Mouse (Mus musculus): Measurements from ENCODE around the gene Gm49380. TPM values are rescaled to one million over a fixed set of nuclear protein-coding genes. Genes with fewer than 3 reads are reported as not detected.

Gene Gm49380
- polyA plus RNA-seq, 1 experiment from 2014 or later, result 0.35 TPM

DNA sequence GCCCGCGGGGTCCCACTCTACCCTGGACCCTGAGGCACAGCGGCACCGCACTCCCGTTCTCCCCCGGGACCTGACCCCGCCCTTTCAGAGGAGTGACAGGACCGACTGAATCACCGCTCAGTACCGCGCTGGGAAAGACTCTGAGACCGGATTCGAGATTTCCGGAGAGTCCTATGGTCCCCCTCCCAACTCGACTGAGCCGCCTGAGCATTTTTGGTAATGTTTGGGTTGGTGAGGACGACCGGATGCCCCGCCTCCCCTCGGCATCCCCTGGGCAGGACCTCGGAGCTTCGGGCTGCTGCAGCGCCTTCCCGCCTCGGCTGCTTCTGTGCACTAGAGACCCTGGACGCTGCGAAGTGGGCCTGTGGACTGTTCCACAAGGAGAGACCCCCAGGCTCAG is 16.7 kb upstream of the Gm49380 start:
- peaks cover 31% of the 10 kb centered on the region; the same call in 1 of the 2 replicates for H3K4me1 ChIP-seq (ENCODE audit: control insufficient read depth, insufficient read depth, low read length)
- ATAC-seq (ENCODE audit: low read depth), result peak; percentile 42

DNA sequence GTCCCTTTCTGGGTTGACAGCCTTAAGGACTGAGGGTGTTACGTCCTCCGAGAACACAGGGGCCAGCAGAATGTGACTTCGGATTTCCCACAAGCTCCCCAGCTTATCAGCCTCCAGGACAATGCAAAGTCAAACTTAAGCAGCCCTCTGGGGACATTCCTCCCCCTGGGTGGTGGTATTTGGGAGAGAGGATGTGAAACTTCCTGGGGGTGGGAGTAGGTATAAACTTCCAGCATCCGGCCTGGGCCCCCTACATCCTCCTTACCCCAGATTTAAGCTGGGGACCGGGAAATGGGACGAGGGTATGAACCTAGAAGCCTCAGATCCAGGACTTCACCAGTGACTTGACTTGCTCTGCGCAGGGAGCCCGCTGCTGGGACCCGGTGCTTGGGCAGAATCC is 16.3 kb upstream of the Gm49380 start:
- WGBS, result 7% methylated on average over 6 of the region's 9 CpGs
- DNase-seq (ENCODE audit: low spot score), result no peak
- Histone ChIP-seq H3K4me1 (ENCODE audit: control insufficient read depth, insufficient read depth, low read length) (peaks cover 31% of the 10 kb centered on the region; the same call in 1 of the 2 replicates), H3K4me2 (ENCODE audit: low read depth, low read length) (peak overlapping the region; percentile 71), H3K27ac (replicated peaks; ENCODE audit: low read depth, low read length) (peak overlapping the region; percentile 66), H3K4me3 (ENCODE audit: low read depth, low read length) (peak overlapping the region; percentile 36), H3K36me3 (ENCODE audit: control insufficient read depth, insufficient read depth, low read length) (no peaks in the 10 kb centered on the region), H3K9me3 (ENCODE audit: control insufficient read depth, low read length) (no peaks in the 10 kb centered on the region), H3K9ac (ENCODE audit: low read depth, low read length) (peak overlapping the region; percentile 63), H3K27me3 (replicated peaks; ENCODE audit: control insufficient read depth, insufficient read depth, low read length) (peaks cover 8% of the 10 kb centered on the region; the same call in 1 of the 2 replicates)
- no peak for ATAC-seq (ENCODE audit: low read depth)

More for the DNA sequence above, 16.7 kb upstream of the Gm49380 start:
- Histone ChIP-seq H3K27me3 (replicated peaks; ENCODE audit: control insufficient read depth, insufficient read depth, low read length) (peaks cover 8% of the 10 kb centered on the region; the same call in 1 of the 2 replicates), H3K9me3 (ENCODE audit: control insufficient read depth, low read length) (no peaks in the 10 kb centered on the region), H3K4me2 (ENCODE audit: low read depth, low read length) (peak overlapping the region; percentile 71), H3K4me3 (ENCODE audit: low read depth, low read length) (peak overlapping the region; percentile 36), H3K36me3 (ENCODE audit: control insufficient read depth, insufficient read depth, low read length) (no peaks in the 10 kb centered on the region), H3K9ac (ENCODE audit: low read depth, low read length) (peak overlapping the region; percentile 63), H3K27ac (replicated peaks; ENCODE audit: low read depth, low read length) (peak overlapping the region; percentile 66)
- peak; percentile 86 for DNase-seq (ENCODE audit: low spot score)
- under 1% methylated on average over 26 of the region's 27 CpGs for WGBS

DNA sequence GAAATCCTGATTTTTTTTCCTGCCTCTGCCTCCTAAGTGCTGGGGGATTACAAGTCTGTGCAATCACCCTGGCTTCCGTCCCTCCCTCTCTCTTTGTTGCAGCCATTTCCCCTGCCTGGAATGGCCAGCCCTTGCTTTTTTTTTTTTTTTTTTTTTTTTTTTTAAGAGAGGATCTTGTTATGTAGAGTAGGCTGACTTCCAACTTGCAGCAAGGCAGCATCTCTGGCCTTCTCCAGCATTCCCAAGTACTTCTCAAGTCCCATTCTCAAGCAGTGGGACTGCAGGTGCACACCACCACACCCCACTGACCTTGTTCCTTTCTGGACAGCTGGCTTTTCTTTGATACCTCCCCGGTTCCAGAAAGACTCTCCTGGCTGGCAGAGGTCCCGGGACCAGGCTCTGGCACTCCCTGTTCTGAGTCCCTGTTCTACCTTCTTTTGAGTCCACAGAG is 14.1 kb upstream of the Gm49380 start:
- ATAC-seq (ENCODE audit: low read depth), result no peak
- Histone ChIP-seq H3K9me3 (ENCODE audit: control insufficient read depth, low read length) (no peaks in the 10 kb centered on the region), H3K27me3 (replicated peaks; ENCODE audit: control insufficient read depth, insufficient read depth, low read length) (no peaks in the 10 kb centered on the region; the same call in 1 of the 2 replicates), H3K36me3 (ENCODE audit: control insufficient read depth, insufficient read depth, low read length) (no peaks in the 10 kb centered on the region), H3K4me2 (ENCODE audit: low read depth, low read length) (no peak overlapping the region), H3K4me1 (ENCODE audit: control insufficient read depth, insufficient read depth, low read length) (peaks cover 19% of the 10 kb centered on the region; the same call in 1 of the 2 replicates), H3K9ac (ENCODE audit: low read depth, low read length) (no peak overlapping the region), H3K27ac (replicated peaks; ENCODE audit: low read depth, low read length) (no peak overlapping the region), H3K4me3 (ENCODE audit: low read depth, low read length) (no peak overlapping the region)
- 60% methylated on average over 3 of the region's 3 CpGs for WGBS
- DNase-seq (ENCODE audit: low spot score), result no peak

DNA sequence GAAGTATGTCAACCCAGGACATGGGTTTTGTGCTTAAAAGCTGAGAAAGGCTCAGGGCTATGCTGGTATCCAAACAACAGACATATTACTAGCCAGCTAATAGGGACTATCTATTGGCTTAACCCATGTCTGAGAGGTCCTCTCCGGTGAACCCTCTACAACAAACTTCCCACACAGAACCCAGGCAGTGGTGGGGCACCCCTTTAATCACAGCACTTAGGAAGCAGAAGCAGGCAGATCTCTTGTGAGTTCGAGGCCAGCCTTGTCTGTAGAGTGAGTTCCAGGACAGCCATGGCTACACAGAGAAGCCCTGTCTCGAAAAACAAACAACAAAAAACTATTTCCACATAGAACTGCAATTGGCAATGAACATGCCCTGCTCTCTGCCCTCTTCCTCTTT is 13.4 kb upstream of the Gm49380 start:
- ATAC-seq (ENCODE audit: low read depth) (no peak), DNase-seq (ENCODE audit: low spot score) (no peak)
- Histone ChIP-seq H3K27ac (replicated peaks; ENCODE audit: low read depth, low read length) (no peak overlapping the region), H3K9me3 (ENCODE audit: control insufficient read depth, low read length) (no peaks in the 10 kb centered on the region), H3K9ac (ENCODE audit: low read depth, low read length) (no peak overlapping the region), H3K4me1 (ENCODE audit: control insufficient read depth, insufficient read depth, low read length) (peaks cover 19% of the 10 kb centered on the region; the same call in 1 of the 2 replicates), H3K4me2 (ENCODE audit: low read depth, low read length) (no peak overlapping the region), H3K27me3 (replicated peaks; ENCODE audit: control insufficient read depth, insufficient read depth, low read length) (no peaks in the 10 kb centered on the region), H3K4me3 (ENCODE audit: low read depth, low read length) (no peak overlapping the region), H3K36me3 (ENCODE audit: control insufficient read depth, insufficient read depth, low read length) (no peaks in the 10 kb centered on the region)
- WGBS, result 86% methylated on average over 3 of the region's 3 CpGs

DNA sequence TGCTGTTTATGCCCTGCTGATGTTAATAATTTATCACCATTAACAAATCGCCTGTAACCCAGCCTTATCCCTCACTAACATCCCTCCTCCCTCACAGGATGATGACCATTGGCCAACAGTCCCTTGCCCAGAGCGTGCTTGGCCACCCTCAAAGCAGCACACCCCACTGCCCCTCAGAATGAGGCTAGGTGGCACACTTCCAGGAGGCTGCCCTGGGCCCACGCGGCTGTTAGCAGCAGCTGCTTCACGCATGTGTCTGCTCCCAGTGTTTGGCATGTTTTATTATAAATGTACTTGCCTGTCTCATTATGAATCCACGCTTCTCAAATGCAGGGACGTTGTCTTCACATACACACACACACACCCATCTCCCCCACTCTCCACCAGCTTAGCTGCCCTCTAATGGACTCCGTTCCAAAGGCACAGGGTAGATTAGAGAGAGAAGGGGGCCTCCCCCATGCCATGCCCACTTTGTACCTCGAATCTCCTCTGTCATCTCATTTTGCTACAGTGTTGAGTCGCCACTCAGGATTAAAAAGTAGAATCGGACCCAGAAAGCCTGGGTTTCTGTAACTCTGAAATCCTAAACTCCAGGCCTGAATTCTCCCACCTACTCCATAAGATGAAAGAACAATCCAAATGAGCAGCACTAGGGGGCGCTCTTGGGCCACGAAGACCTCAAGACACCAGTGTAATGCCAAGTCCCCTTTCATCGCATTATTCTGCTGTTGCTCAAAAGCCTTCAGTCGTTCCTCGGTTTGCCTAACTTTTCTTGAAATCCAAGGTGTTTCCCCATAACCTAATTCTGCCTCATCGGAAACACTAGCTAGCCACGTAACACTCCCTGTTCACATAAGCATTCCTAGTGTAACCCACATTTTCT is 12.5 kb upstream of the Gm49380 start:
- H3K27ac ChIP-seq (replicated peaks; ENCODE audit: low read depth, low read length), result peak overlapping the region; percentile 50
- DNase-seq (ENCODE audit: low spot score), result peak; percentile 94
- peak overlapping the region; percentile 47 for H3K4me2 ChIP-seq (ENCODE audit: low read depth, low read length)
- no peak overlapping the region for H3K4me3 ChIP-seq (ENCODE audit: low read depth, low read length)
- WGBS, result 30% methylated on average over 18 of the region's 18 CpGs
- H3K27me3 ChIP-seq (replicated peaks; ENCODE audit: control insufficient read depth, insufficient read depth, low read length), result no peaks in the 10 kb centered on the region
- H3K36me3 ChIP-seq (ENCODE audit: control insufficient read depth, insufficient read depth, low read length), result no peaks in the 10 kb centered on the region
- H3K4me1 ChIP-seq (ENCODE audit: control insufficient read depth, insufficient read depth, low read length), result peaks cover 17% of the 10 kb centered on the region; the same call in 1 of the 2 replicates
- H3K9me3 ChIP-seq (ENCODE audit: control insufficient read depth, low read length), result no peaks in the 10 kb centered on the region
- ATAC-seq (ENCODE audit: low read depth), result 0 out of 2 replicates have a peak, but pooled peaks have one; percentile 56
- 0 out of 2 replicates have a peak overlapping the region, but pooled peaks have one; percentile 21 for H3K9ac ChIP-seq (ENCODE audit: low read depth, low read length)

DNA sequence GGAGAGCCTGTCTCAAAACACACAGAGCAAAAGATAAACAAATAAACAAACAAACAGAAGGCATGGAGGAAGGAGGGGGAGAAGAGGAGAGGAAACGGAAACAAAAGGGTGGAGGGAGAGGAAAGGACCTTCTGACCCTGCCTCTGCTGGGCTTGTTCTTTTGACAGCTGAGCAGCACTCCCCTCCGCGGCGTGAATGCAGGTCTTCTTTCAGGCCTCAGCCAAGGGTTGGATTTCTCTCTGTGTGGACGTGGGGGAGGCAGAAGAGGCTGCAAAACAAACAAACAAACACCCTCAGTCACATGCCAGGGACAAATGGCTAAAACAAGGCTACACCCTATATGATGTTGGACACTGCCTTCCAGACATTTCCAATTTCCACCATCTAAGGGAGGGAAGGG is 11.7 kb upstream of the Gm49380 start:
- WGBS, result 37% methylated on average over 5 of the region's 5 CpGs
- no peaks in the 10 kb centered on the region for H3K36me3 ChIP-seq (ENCODE audit: control insufficient read depth, insufficient read depth, low read length)

DNA sequence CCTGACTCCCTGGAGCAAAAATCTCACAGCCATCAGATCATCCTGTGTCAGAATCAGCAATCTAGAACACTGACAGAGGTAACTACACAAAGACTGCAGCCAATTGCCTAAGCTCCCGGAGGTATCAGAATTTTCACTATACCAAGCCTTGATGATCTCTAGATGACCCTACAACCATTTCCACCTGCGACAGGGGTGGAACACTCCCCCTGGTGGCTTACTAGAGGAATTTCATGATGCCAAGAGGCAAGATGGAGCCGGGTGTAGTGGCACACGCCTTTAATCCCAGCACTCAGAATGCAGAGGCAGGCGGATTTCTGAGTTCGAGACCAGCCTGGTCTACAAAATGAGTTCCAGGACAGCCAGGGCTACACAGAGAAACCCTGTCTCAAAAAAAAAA is 11.0 kb upstream of the Gm49380 start:
- H3K9me3 ChIP-seq (ENCODE audit: control insufficient read depth, low read length), result no peaks in the 10 kb centered on the region
- ATAC-seq (ENCODE audit: low read depth) (no peak), DNase-seq (ENCODE audit: low spot score) (no peak)
- H3K4me2 ChIP-seq (ENCODE audit: low read depth, low read length), result no peak overlapping the region
- no peaks in the 10 kb centered on the region for H3K27me3 ChIP-seq (replicated peaks; ENCODE audit: control insufficient read depth, insufficient read depth, low read length)
- H3K36me3 ChIP-seq (ENCODE audit: control insufficient read depth, insufficient read depth, low read length), result no peaks in the 10 kb centered on the region
- H3K4me1 ChIP-seq (ENCODE audit: control insufficient read depth, insufficient read depth, low read length), result peaks cover 5% of the 10 kb centered on the region; the same call in 1 of the 2 replicates
- H3K9ac ChIP-seq (ENCODE audit: low read depth, low read length), result no peak overlapping the region
- WGBS, result 68% methylated on average over 6 of the region's 6 CpGs
- H3K4me3 ChIP-seq (ENCODE audit: low read depth, low read length), result no peak overlapping the region
- H3K27ac ChIP-seq (replicated peaks; ENCODE audit: low read depth, low read length), result no peak overlapping the region

More for the DNA sequence above, 11.7 kb upstream of the Gm49380 start:
- Histone ChIP-seq H3K27me3 (replicated peaks; ENCODE audit: control insufficient read depth, insufficient read depth, low read length) (no peaks in the 10 kb centered on the region), H3K27ac (replicated peaks; ENCODE audit: low read depth, low read length) (no peak overlapping the region), H3K4me1 (ENCODE audit: control insufficient read depth, insufficient read depth, low read length) (peaks cover 9% of the 10 kb centered on the region; the same call in 1 of the 2 replicates), H3K9ac (ENCODE audit: low read depth, low read length) (no peak overlapping the region), H3K4me2 (ENCODE audit: low read depth, low read length) (no peak overlapping the region), H3K9me3 (ENCODE audit: control insufficient read depth, low read length) (no peaks in the 10 kb centered on the region), H3K4me3 (ENCODE audit: low read depth, low read length) (no peak overlapping the region)
- no peak for DNase-seq (ENCODE audit: low spot score)
- no peak for ATAC-seq (ENCODE audit: low read depth)

DNA sequence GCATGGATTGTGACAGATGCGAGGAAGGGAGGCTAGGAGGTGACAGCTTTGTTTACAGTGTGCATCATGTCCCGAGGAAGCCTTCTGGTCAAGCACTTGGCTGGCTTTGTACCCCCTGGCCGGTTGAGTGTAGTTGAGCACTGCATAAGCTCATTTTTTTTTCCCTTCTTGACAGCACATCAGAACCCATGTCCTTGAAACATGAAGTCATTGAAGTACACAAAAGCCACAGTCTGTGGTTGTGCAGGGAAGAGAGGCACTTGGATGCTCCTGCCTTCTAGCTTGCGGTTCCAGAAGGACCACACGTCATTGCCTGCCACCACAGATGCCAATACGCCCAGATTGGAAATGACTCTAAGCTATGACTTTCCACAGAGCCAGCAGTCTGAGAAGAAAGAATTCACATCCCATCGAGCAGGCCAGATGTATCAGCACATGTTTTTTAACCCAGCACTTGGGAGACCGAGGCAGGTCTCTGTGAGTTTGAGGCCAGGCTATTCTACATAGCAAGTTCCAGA is 6.7 kb upstream of the Gm49380 start:
- H3K27ac ChIP-seq (replicated peaks; ENCODE audit: low read depth, low read length), result no peak overlapping the region
- 82% methylated on average over 8 of the region's 8 CpGs for WGBS
- H3K4me1 ChIP-seq (ENCODE audit: control insufficient read depth, insufficient read depth, low read length), result no peaks in the 10 kb centered on the region

More for the DNA sequence above, 6.7 kb upstream of the Gm49380 start:
- DNase-seq (ENCODE audit: low spot score) (no peak), ATAC-seq (ENCODE audit: low read depth) (no peak)
- H3K27me3 ChIP-seq (replicated peaks; ENCODE audit: control insufficient read depth, insufficient read depth, low read length), result no peaks in the 10 kb centered on the region
- H3K4me2 ChIP-seq (ENCODE audit: low read depth, low read length), result no peak overlapping the region
- no peaks in the 10 kb centered on the region for H3K9me3 ChIP-seq (ENCODE audit: control insufficient read depth, low read length)
- H3K4me3 ChIP-seq (ENCODE audit: low read depth, low read length), result no peak overlapping the region
- H3K36me3 ChIP-seq (ENCODE audit: control insufficient read depth, insufficient read depth, low read length), result no peaks in the 10 kb centered on the region
- H3K9ac ChIP-seq (ENCODE audit: low read depth, low read length), result no peak overlapping the region

Data from embryonic facial prominence, embryonic 14.5 days (tissue).